ENCODE assay signal across 9 mouse cellular contexts in genomic region chr16:18696074-18696819, GRCm38 (mm10).
DNase-seq lines count a peak whose midpoint lies in the region; ATAC-seq lines count a peak whose summit lies in the region.
"Had no signal": no experiment of that assay in that cellular context is flagged by ENCODE, and none has a peak within 500 bp of the region (broad histone marks: within the 10 kb centered on the region; RNA-seq: fewer than 3 reads in every experiment).

No protein-coding gene starts in this region.

- ATAC-seq in hindbrain, embryonic 13.5 days (ENCODE audit: low FRiP score) = peak; percentile 77

- no peak overlapping the region for H3K27ac ChIP-seq in hindbrain, embryonic 13.5 days
- H3K27ac ChIP-seq: macrophage had no signal

- no peaks in the 10 kb centered on the region for H3K27me3 ChIP-seq in hindbrain, embryonic 13.5 days

- H3K36me3 ChIP-seq in hindbrain, embryonic 13.5 days = no peaks in the 10 kb centered on the region

- no peaks in the 10 kb centered on the region for H3K9me3 ChIP-seq in hindbrain, embryonic 13.5 days

- DNase-seq in Muller cell, postnatal 12 days (ENCODE audit: inconsistent ontology term) = peak; percentile 76
- DNase-seq in cerebellum, postnatal 10 days = peak; percentile 93 to 95
- peak; percentile 80 to 81 for DNase-seq in frontal cortex, postnatal 25 days (ENCODE audit: low spot score in 2 of 2)
- DNase-seq in layer of hippocampus, postnatal 25 days (ENCODE audit: extremely low spot score in 1 of 2, low spot score in 1 of 2) = peak; percentile 80 to 97
- DNase-seq in lung, postnatal 25 days (ENCODE audit: low spot score) = peak; percentile 79
- peak; percentile 85 to 88 for DNase-seq in right cerebral cortex, adult 2 months (ENCODE audit: low spot score in 2 of 2)
- DNase-seq in urinary bladder, postnatal 10 days (ENCODE audit: low spot score) = peak; percentile 41

- H3K4me3 ChIP-seq in hindbrain, embryonic 13.5 days = no peak overlapping the region

- WGBS in hindbrain, embryonic 13.5 days = 9% methylated on average over 20 of the region's 20 CpGs

- H3K4me1 ChIP-seq in hindbrain, embryonic 13.5 days (replicated peaks) = peaks cover 5% of the 10 kb centered on the region

- no peak overlapping the region; the same call in 1 of the 2 replicates for H3K9ac ChIP-seq in hindbrain, embryonic 13.5 days

- peak overlapping the region; percentile 10; the same call in 1 of the 2 replicates for H3K4me2 ChIP-seq in hindbrain, embryonic 13.5 days

Comparison
In these comparisons a context has a peak if more than half of its experiments do, and no peak if none do; other contexts are left out.
1. DNase-seq: peak in every context shown above with its lines; median percentile 94 in cerebellum, postnatal 10 days; 88 in layer of hippocampus, postnatal 25 days; 86 in right cerebral cortex, adult 2 months; 80 in frontal cortex, postnatal 25 days; 79 in lung, postnatal 25 days; 76 in Muller cell, postnatal 12 days; 41 in urinary bladder, postnatal 10 days.